Mouse (Mus musculus) megakaryocyte, embryonic 14.5 days (primary cell): ENCODE results near the gene Sdk2.

ENCODE experiments used
- FLI1 ChIP-seq: IDR thresholded peaks from 2 replicates; pipeline ENCODE4 v1.6.1; 2012; ENCODE audit warnings: low read length, inconsistent platforms, mixed read lengths
- GATA1 ChIP-seq: IDR thresholded peaks from 3 replicates; pipeline ENCODE4 v1.6.1; 2012; ENCODE audit warnings: mixed read lengths, low read length, inconsistent platforms, borderline replicate concordance

DNA sequence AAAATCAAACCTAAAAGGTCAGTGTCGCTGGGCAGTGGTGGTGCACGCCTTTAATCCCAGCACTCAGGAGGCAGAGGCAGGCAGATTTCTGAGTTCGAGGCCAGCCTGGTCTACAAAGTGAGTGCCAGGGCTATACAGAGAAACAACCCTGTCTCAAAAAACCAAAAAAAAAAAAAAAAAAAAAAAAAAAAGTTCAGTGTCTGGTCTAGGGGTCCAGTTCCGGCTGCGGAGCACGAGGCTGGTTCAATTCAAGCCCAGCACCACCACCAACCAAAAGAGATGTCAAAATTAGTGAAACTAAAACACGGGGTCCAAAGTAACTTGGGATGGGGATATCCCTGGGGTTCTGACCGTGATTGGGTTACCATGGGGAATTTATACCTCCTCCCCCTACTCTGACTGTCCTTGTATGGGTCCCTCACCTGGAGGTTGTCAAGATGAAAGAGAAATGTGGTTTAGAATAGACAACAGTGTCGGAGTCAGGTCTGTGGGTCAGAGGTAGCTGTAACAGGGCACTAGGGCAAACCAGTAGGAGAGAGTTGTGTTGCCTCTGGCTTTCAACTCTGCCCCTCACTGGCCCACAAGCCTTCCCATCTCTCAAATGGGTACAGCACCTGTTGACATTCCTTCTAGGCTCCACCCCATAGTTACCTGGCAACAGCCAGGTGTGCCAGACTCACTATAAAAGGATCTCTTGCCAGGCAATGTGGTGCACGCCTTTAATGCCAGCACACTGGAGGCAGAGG lies 314.0 kb downstream of the Sdk2 start:
- no peak for TF ChIP-seq GATA1
- no peak for TF ChIP-seq FLI1
